Mouse (Mus musculus) adrenal gland, adult 2 months (tissue): ENCODE data around the gene Gm10282. TPM values are rescaled to one million over a fixed set of nuclear protein-coding genes. Genes with fewer than 3 reads are reported as not detected.

Experiments
- DNase-seq: peaks from one replicate; pipeline ENCODE4 v3.0.0; 2021
- polyA plus RNA-seq: library from polyadenylated mRNA; depleted of rRNA; stranded (reverse); fragments of >200 nt; gene quantifications from 2 replicates; pipeline ENCODE4 v1.2.3, GENCODE M21; 2012; rRNA removed
- total RNA-seq, 2 experiments: library from RNA; stranded (reverse); gene quantifications; 2 replicates each; pipeline ENCODE4 v1.2.3; 2021

Gene Gm10282
- total and polyA plus RNA-seq, 3 experiments: 0.10 to 17.1 (median 6.4) TPM

DNA sequence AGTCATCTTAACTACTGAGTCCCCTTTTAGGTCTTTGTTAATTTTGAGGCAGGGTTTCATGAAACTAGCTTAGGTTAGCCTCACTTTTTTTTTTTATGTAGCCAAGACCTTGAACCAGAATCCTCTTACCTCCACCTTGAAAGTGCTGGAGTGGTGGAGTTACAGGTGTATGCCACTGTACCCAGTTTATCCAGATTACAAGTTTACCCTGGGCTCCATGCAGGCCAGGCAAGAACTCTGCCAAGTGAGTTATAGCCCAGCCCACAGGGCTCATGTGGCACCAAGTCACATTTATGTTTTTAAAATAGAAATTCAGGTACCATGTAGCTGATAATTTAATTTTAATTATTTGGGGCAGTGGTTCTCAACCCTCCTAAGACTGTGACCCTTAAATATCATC lies 43.6 kb downstream of the Gm10282 start:
- DNase-seq: no peak

DNA sequence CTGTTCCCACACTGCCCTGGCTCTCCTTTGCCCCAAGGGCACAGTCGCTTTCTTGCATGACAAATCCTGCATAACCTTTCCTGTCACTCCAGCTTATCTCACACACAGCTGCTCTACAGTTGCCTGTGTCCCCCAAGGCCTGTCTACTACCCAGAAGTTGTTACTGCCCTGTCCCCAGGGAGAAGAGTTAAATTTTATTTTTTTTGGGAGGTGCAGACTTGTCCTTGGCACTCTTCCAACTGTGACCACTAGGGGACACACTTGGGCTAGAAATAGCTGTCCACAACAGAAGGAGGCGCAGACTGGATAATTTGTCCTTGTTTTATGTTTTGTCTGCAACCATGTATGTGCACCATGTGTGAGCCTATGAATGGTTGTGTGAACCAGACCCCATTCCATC lies 44.0 kb downstream of the Gm10282 start:
- DNase-seq: peak; percentile 80

DNA sequence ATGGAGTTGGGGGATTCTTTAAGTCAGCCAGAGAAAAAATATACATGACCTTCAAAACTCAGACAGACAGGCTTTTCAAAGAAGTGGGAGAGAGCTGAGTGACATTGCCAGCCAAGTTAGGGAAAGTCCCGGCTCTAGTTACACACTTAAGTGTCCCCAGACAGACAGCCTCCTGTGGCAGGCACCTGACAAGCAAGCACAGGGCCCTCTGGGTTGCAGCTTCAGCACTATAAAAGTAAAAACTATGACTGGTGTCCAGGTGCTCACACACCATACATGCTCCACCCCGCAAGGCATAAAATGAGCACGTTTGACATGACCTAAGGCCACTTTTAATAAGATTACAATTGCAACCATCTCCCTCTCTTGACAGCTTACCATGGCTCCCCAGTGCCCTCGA lies 44.5 kb downstream of the Gm10282 start:
- no peak for DNase-seq

GRCm38 (mm10) chr8:72259862-72260261 lies 45.2 kb downstream of the Gm10282 start:
- DNase-seq: no peak

DNA sequence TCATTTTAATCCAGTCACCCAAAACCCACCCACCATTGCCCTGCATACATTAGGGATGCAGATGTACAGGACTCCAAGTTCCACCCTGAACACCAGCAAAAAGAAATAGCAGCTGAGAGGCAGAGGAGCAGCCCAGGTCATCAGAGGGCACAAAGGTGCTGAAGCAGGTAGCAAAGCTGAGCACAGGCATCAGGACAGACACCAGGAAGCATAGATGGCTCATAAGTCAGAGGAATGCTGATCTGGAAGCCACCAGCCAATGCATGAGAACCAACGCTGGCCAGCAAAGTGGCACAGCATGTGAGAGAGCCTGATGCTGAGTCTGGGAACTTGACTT lies 47.2 kb downstream of the Gm10282 start:
- no peak for DNase-seq

DNA sequence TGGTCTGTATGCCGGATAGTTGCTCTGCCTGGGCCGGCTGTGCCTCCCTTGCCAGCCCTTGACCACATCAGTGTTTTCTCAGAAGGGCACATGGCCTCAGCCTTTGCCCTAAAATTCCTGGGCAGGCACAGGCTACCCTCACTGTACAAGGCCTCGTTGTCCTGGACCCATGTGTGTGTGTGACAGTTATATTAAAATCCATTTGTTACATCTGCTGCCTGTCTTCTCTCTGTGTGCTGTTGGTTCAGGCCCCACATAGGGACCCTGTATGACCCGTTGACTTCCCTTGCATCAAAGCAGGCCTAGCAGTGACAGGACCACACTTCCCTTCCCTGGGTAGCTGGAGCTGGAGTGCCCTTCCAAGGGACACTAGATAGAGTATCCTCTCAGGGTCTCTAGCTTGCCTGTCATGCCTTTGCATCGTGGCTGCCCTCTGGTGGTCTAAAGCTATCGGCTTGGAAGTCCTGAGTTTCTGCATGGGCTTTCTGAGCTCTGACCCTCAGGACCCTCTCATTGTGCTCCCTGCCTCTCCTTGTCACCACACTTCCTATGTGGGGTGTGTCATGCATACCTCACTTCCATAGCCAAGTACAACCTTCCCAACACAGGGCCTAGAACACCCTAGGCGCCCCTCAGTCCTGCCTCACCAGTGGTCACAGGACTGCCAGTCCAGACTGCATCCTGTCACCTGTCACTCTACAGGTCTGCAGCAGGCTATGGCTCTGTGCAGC lies 47.7 kb downstream of the Gm10282 start:
- DNase-seq: no peak

Other genes with a start within 250 kb of the Gm10282 start
- not detected for gene Olfr373, start 222.1 kb downstream of the Gm10282 start, total RNA-seq
- not detected in 2 replicates for gene Olfr373, start 222.1 kb downstream of the Gm10282 start, polyA plus RNA-seq
- not detected for gene Olfr374, start 198.2 kb downstream of the Gm10282 start, total RNA-seq
- gene Olfr374, start 198.2 kb downstream of the Gm10282 start, polyA plus RNA-seq: not detected in 2 replicates
- 100 to 1,000 TPM; 188 to 222 TPM for gene Tpm4, start 170.3 kb downstream of the Gm10282 start, total RNA-seq
- gene Tpm4, start 170.3 kb downstream of the Gm10282 start, polyA plus RNA-seq: 30.1 and 33.3 TPM in 2 replicates
- 10 to 100 TPM; 61.7 to 79.3 TPM for gene Rab8a, start 144.1 kb downstream of the Gm10282 start, total RNA-seq
- gene Rab8a, start 144.1 kb downstream of the Gm10282 start, polyA plus RNA-seq: 16.2 and 16.9 TPM in 2 replicates
- gene Hsh2d, start 115.6 kb downstream of the Gm10282 start, total RNA-seq: not detected
- gene Hsh2d, start 115.6 kb downstream of the Gm10282 start, polyA plus RNA-seq: 0.17 TPM in 1 of 2 replicates, not detected in the other
- gene Cib3, start 92.4 kb downstream of the Gm10282 start, total RNA-seq: not detected
- 0.07 TPM in 1 of 2 replicates, not detected in the other for gene Cib3, start 92.4 kb downstream of the Gm10282 start, polyA plus RNA-seq
- not detected for gene Gm11034, start 91.6 kb downstream of the Gm10282 start, total RNA-seq
- not detected in 2 replicates for gene Gm11034, start 91.6 kb downstream of the Gm10282 start, polyA plus RNA-seq
- gene Fam32a, start 85.5 kb downstream of the Gm10282 start, total RNA-seq: 10 to 100 TPM; 58.6 to 63.8 TPM
- 21.0 and 23.3 TPM in 2 replicates for gene Fam32a, start 85.5 kb downstream of the Gm10282 start, polyA plus RNA-seq
- 10 to 100 TPM; 66.3 to 67.8 TPM for gene Ap1m1, start 65.2 kb downstream of the Gm10282 start, total RNA-seq
- 62.1 and 75.1 TPM in 2 replicates for gene Ap1m1, start 65.2 kb downstream of the Gm10282 start, polyA plus RNA-seq
- gene Klf2, start 13.8 kb upstream of the Gm10282 start, total RNA-seq: 10 to 100 TPM; 34.4 to 53.0 TPM
- 94.5 and 128 TPM in 2 replicates for gene Klf2, start 13.8 kb upstream of the Gm10282 start, polyA plus RNA-seq
- 10 to 100 TPM; 38.2 to 59.8 TPM for gene Eps15l1, start 116.2 kb upstream of the Gm10282 start, total RNA-seq
- 23.0 and 25.2 TPM in 2 replicates for gene Eps15l1, start 116.2 kb upstream of the Gm10282 start, polyA plus RNA-seq
- gene Calr3, start 138.6 kb upstream of the Gm10282 start, total RNA-seq: 1 to 10 TPM; 3.9 TPM
- 0.17 and 0.41 TPM in 2 replicates for gene Calr3, start 138.6 kb upstream of the Gm10282 start, polyA plus RNA-seq
- gene 1700030K09Rik, start 138.6 kb upstream of the Gm10282 start, total RNA-seq: 1 to 10 TPM; 9.6 to 10.0 TPM
- 5.9 and 6.1 TPM in 2 replicates for gene 1700030K09Rik, start 138.6 kb upstream of the Gm10282 start, polyA plus RNA-seq
- 10 to 100 TPM; 66.3 to 71.0 TPM for gene Cherp, start 170.0 kb upstream of the Gm10282 start, total RNA-seq
- gene Cherp, start 170.0 kb upstream of the Gm10282 start, polyA plus RNA-seq: 63.8 and 77.3 TPM in 2 replicates
- gene Slc35e1, start 187.4 kb upstream of the Gm10282 start, total RNA-seq: 10 to 100 TPM; 34.4 to 49.8 TPM
- gene Slc35e1, start 187.4 kb upstream of the Gm10282 start, polyA plus RNA-seq: 69.7 and 80.0 TPM in 2 replicates
- gene Med26, start 243.0 kb upstream of the Gm10282 start, total RNA-seq: 1 to 10 TPM; 8.6 to 9.5 TPM
- 16.4 and 17.1 TPM in 2 replicates for gene Med26, start 243.0 kb upstream of the Gm10282 start, polyA plus RNA-seq